Mouse (Mus musculus) embryo, embryonic 11.5 days (tissue): ENCODE measurements around the gene Osmr.

Source experiments
- DNase-seq: peaks from one replicate; pipeline ENCODE4 v3.0.0-alpha.2; 2012; ENCODE audit warnings: low read depth, low spot score

Osmr gene

GRCm38 (mm10) chr15:6874601-6875019 is at the start of gene Osmr:
Gene Osmr (minus strand): TSS chr15:6874969.
- DNase-seq = no peak

- DNase-seq = no peak
These were observed 44.6 kb upstream of the Osmr start for GRCm38 (mm10) chr15:6919406-6919805.

GRCm38 (mm10) chr15:6914163-6914562 is 39.4 kb upstream of the Osmr start:
- DNase-seq = no peak

DNA sequence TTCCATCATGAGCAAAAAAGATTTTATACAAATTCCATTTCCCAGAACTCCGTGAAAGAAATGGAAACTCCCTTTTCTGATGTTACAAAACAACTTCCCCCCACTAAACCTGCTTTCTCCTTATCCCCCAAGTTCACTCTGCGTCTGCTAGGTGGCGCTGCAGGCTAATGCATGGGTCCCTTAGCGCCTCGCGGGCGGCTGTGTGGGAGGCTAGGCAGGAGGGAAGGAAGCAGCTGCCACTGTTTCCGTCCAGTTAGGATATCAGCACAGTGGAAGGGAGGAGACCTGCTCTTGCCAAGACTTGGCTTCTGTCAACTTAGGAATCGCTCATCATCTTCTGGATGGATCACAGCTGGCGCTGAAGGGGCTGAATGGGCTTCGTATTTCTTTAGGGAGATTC is 34.9 kb upstream of the Osmr start:
- peak; percentile 85 for DNase-seq

DNA sequence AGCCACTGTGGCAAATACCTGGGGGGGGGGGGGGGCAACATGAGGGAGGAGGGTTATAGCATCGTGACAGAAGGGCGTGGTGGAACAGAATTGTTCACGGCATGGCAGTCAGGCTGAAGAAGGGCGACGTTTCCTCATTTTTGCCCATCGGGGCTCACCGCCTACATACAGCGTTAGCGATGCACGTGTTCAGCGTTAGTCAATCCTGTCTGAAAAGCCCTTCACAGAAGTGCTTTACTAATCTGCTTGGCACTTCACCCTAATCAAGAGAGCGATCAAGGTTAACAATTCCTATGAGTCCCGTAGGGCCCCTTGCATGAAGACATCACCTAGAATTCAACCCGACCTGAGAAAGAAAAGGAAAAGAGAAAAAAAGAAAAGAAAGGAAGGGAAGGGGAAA is 34.3 kb upstream of the Osmr start:
- DNase-seq = no peak

DNA sequence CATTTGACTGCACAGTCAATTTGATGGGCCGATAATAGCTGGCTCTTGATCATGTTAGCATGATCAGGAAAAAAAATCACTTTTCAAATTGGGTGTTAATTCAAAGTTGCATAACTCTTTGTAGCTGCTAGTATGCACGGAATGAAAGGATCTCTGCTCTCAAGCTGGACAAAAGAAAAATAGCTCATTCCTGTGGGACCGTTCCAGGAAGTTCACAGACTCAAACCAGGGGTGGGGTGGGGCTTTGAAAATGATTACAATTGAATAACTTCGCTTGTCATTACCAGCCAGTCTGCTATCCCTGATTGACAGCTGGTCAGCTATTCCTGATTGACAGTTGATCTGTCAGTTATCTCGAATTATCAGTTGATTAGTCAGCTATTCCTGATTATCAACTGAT is 33.8 kb upstream of the Osmr start:
- DNase-seq = no peak

DNA sequence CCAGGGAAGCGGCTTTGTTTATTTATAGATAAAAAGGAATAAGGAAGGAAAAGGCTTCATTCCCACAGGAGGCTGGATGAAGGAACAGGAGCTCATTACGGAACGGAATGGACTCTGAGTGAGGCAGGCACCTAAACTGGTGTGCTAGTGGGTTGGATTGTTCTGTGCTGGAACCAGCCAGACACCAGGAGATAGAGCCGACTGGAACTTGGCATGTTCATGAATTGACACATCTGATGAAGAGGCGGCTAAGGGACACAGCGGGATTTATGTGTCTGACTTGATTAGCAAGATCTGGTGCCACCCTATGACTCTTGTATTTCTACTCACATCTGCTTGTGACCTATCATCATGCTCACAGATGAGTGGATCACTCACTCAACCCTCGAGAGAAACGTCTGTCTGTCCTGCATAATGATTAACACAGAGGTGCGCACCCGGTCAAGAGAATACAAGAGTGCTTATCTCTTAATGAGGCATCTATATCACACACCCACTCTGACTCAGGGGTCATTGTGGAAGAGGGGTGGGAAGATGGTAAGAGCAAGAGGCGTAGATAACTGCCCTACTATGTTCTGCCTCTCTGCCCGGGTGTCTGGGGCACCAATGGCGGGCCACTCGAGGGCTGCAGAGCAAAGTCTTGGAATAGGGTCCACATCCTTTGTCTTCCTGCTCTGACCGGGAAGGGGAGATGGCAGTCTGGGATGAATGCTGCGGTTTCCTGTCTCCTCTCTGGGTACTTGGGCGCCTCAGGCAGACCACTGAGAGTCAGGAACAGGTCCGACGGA is 31.7 kb upstream of the Osmr start:
- DNase-seq = no peak

GRCm38 (mm10) chr15:6905726-6906125 is 31.0 kb upstream of the Osmr start:
- DNase-seq = no peak

GRCm38 (mm10) chr15:6903286-6903975 is 28.7 kb upstream of the Osmr start:
- no peak for DNase-seq

DNA sequence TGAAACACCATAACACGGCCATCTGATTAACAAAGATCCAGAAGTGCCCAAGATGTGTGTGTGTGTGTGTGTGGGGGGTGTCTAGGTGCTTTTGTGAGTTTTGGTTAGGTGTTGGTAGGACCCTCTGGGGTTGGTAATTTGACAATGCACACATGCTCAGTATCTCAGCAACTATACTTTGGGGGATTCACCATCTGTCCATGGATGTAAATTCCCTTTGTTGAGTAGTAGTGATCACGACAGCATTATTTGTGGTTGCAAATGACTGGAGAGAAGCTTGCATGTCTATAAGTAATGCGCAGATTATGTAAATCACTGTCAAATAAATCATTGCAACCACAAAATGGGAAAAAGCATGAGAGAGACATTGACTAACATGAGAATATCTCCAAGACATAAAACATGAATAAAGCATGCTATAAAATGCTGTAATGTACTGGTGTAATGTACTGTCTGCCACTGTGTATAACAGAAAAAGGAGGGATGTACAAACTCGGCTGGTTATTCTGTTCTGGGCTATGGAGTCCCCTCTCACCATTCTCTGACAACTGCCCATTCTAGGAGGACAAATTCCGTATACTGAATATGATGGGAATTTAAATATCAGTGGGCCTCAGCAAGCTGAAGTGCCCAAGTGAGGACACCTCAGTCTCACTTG is 27.3 kb upstream of the Osmr start:
- DNase-seq = no peak

DNA sequence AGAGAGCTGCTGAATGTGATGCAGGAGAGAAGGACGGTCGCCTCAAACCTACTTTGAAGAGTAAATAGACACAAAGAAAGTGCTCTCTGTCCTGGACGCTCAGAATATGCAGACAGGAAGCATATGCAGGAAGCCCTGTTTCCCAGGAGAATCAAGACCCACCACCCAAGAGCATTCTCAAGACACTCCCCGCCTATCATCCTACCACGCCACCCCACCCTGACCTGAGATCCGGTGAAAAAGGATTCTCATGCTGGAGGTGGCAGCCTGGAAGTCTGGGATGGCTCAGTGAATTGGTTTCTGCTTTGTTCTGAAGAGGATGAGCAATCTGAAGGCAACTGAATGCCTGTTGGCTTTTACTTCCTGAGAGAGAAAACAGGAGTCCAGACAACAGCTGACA is 26.5 kb upstream of the Osmr start:
- DNase-seq = no peak

DNA sequence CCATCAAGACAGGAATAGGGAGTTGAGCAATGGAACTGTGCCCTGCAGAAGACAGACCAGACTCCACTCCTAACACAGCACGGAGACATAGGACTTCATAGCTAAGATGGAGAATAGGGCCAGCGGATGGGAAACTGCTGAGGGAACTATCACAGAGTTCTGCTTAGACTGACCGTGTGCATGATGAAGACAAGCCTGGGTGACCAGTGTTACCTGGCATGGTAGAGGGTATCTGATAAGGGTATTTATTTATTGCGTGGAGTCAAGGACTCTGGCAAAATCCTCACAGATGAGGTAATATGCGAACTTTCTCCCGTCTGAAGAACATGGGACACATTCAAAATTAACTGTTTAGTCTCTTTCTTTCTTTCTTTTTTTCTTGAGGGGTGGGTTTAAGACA is 9.5 kb upstream of the Osmr start:
- no peak for DNase-seq

DNA sequence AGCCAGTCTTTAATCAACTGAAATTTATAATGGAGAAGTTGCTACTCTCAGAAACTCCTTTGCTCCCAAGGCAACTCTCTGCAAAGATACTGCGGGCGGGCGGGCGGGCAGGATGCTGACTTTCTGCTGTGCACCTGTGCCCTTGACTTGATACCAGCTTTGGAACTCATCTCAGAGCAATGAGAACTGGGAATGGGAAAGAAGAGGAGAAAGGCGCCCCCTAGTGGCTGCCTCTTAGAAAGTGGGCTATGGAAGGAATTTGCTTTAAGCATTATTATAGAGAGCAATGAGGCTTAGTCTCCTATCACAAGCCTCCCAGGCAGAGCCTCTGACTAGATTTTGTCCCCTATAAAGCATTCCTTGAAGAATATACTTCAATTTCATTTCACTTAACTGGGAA is 9.0 kb upstream of the Osmr start:
- no peak for DNase-seq

DNA sequence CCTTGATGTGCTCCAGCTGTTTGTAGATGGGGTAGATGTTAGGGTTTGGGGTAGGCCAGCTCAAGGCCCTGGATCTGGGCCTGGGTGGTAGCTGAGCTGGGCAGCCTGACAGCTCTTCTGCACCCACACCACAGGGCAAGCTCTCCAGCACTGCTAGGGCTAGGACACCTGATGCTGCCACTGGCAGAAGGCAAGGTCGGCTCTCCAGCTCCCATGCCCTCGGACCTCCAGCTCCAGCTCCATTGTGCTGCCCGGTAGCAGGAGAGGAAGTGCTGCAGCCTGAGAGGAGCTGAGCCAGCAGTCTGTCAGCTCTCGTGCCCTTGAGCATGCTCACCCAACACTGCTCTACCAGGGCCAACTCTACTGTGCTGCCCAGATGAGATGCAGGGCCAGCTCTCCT is 8.3 kb upstream of the Osmr start:
- DNase-seq = no peak

GRCm38 (mm10) chr15:6882180-6882579 is 7.4 kb upstream of the Osmr start:
- DNase-seq = no peak

- DNase-seq = no peak
These were observed 6.4 kb upstream of the Osmr start for GRCm38 (mm10) chr15:6881211-6881610.

DNA sequence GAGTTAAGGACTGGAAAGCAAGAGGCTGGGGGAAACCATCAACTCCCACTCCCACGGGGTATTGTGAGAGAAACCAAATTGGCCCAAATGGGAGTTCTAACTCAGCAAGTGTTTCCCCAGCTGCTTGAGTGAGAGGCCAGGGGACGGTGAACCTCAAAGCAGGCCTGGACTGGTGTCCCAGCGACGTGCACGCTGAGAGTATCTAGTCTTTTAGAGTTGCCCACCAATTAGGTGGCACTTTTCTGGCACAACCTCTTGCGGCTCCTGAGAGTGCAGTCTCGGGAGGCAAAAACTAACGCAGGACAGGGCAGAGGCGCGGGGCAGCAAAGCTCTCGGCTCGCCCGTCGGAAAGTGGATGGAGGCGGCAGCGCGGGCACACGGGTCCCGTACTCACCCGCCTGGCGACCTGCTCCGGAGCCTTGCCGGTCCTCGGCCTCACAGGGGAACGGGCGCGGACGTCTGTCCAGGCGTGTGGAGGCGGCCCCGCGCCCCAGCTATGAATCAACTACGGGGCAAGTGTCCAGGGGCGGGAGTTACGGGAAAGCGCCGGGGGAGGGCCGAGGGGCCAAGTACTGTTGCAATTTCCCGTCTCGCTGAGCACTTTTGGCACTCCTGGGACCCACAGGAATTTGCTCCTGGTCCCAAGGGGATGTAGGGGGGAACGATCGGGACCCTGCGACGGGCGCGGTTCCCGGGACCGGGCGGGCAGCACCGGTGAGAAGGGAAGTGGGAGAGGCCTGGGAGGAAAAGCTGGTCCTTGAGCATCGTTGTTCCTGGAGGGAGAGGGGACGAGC is 765 bp downstream of the Osmr start:
- no peak for DNase-seq

GRCm38 (mm10) chr15:6873154-6873806 is 1.5 kb downstream of the Osmr start:
- DNase-seq = no peak

GRCm38 (mm10) chr15:6871621-6872359 is 3.0 kb downstream of the Osmr start:
- no peak for DNase-seq

DNA sequence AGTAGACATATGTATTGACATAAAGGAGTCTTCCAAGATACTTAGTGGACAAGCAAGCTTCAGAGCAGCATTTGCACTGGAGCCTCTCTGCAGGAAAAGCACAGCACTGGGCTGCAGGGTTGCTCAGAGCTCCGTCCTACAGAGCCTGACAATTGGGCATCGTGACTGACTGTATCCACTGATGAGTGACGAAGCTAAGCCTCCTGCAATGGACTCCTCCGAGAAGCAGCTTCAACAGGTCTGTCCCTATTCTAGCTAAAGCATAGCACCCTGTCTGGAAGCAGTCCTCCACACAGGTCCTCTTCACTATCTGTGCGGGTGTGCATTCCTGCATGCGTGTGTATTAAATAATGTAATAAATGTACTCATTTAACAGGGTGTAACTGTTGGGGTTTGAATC is 7.9 kb downstream of the Osmr start:
- no peak for DNase-seq

DNA sequence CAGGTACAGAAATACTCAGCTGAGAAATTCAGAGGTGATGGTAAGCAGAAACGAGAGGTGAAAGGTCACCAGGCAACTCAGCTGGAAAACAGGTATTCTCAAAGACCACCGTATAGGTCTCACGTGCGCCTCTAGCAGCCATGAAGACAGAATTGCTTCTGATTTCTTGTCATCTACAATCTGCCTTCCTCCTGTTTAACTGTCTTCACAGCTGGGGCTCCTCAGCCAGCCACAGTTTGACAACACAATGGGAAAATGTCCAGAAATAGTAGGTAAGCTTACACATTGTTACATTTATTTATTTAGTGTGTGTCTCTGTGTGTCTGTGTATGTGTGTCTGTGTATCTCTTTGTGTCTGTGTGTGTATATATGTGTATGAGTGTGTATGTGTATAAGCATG is 12.6 kb downstream of the Osmr start:
- DNase-seq = no peak
